Mouse (Mus musculus) heart, embryonic 16.5 days (tissue): ENCODE measurements around the gene Syt1. TPM values are rescaled to one million over a fixed set of nuclear protein-coding genes. Genes with fewer than 3 reads are reported as not detected.

Source experiments
- ATAC-seq: fragments of 200-750 bp; cut with Nextera tagmentation; replicated peaks from 2 replicates; pipeline ENCODE4 v1.8.0; 2017; ENCODE audit warnings: moderate number of reproducible peaks; ENCODE audit not compliant: insufficient read depth, low FRiP score; ENCODE audit errors: extremely low read depth
- H3K27ac ChIP-seq: fragments of 300-500 bp; sonication (generic); 2 replicates; pipeline ENCODE4 v1.5.1; 2014; ENCODE audit warnings: mild to moderate bottlenecking, low read length, control low read depth, moderate library complexity
- H3K27me3 ChIP-seq: fragments of 300-500 bp; sonication (generic); 2 replicates; pipeline ENCODE4 v1.6.1; 2014; ENCODE audit warnings: low read length, mixed read lengths; ENCODE audit not compliant: control insufficient read depth, insufficient read depth
- H3K36me3 ChIP-seq: fragments of 300-500 bp; sonication (generic); 2 replicates; pipeline ENCODE4 v1.6.1; 2014; ENCODE audit not compliant: control insufficient read depth, insufficient read depth
- H3K4me1 ChIP-seq: fragments of 300-500 bp; sonication (generic); 2 replicates; pipeline ENCODE4 v1.6.1; 2014; ENCODE audit warnings: low read length, mixed read lengths; ENCODE audit not compliant: control insufficient read depth, insufficient read depth
- H3K4me2 ChIP-seq: fragments of 300-500 bp; sonication (generic); 2 replicates; pipeline ENCODE4 v1.6.1; 2014; ENCODE audit warnings: low read depth, mild to moderate bottlenecking, control low read depth, low read length
- H3K4me3 ChIP-seq: fragments of 300-500 bp; sonication (generic); 2 replicates; pipeline ENCODE4 v1.5.1; 2014; ENCODE audit warnings: mild to moderate bottlenecking, control low read depth, low read length
- H3K9ac ChIP-seq: fragments of 300-500 bp; sonication (generic); 2 replicates; pipeline ENCODE4 v1.6.1; 2014; ENCODE audit warnings: low read length, control low read depth
- H3K9me3 ChIP-seq: fragments of 300-500 bp; sonication (generic); replicated peaks from 2 replicates; pipeline ENCODE4 v1.6.1; 2016; ENCODE audit warnings: low read length; ENCODE audit not compliant: control insufficient read depth
- whole genome bisulfite sequencing: fragments of 180-500 bp; shearing (Covaris S2); extraction: QIAGEN DNeasy Blood & Tissue Kit; methylation state at CpG from one replicate; pipeline ENCODE4 v1.1.7; 2014; 5-methylcytosine and 5-hydroxymethylcytosine counted together
- polyA plus RNA-seq: library from polyadenylated mRNA; unstranded; fragments of >200 nt; fragmentation: Nextera tagmentation; extraction: Ambion mirVana; gene quantifications from 2 replicates; pipeline ENCODE4 v1.2.1, GENCODE M21; 2015

Syt1 gene
- polyA plus RNA-seq, 1 experiment from 2014 or later = 0.91 TPM

GRCm38 (mm10) chr10:108658300-108658699 is 352.5 kb downstream of the Syt1 start:
- no peaks in the 10 kb centered on the region for H3K4me1 ChIP-seq
- H3K27ac ChIP-seq = no peak overlapping the region
- H3K4me3 ChIP-seq = no peak overlapping the region
- ATAC-seq = no peak
- no peak overlapping the region for H3K9ac ChIP-seq
- no peaks in the 10 kb centered on the region for H3K9me3 ChIP-seq
- H3K4me2 ChIP-seq = no peak overlapping the region
- H3K36me3 ChIP-seq = no peaks in the 10 kb centered on the region
- WGBS = 61% methylated on average over 2 of the region's 2 CpGs
- H3K27me3 ChIP-seq = no peaks in the 10 kb centered on the region

GRCm38 (mm10) chr10:108657669-108658068 is 353.1 kb downstream of the Syt1 start:
- Histone ChIP-seq H3K27me3 (no peaks in the 10 kb centered on the region), H3K9ac (no peak overlapping the region), H3K9me3 (no peaks in the 10 kb centered on the region), H3K36me3 (no peaks in the 10 kb centered on the region), H3K27ac (no peak overlapping the region), H3K4me3 (no peak overlapping the region), H3K4me2 (no peak overlapping the region), H3K4me1 (0 out of 2 replicates have a peak, but pooled peaks cover 4% of the 10 kb centered on the region)
- ATAC-seq = no peak

- no peak overlapping the region for H3K4me3 ChIP-seq
- 49% methylated on average over 4 of the region's 4 CpGs for WGBS
- peaks cover 8% of the 10 kb centered on the region for H3K4me1 ChIP-seq
- ATAC-seq = no peak
- H3K4me2 ChIP-seq = no peak overlapping the region
- no peaks in the 10 kb centered on the region for H3K36me3 ChIP-seq
- H3K9ac ChIP-seq = no peak overlapping the region
- H3K27me3 ChIP-seq = no peaks in the 10 kb centered on the region
- H3K27ac ChIP-seq = no peak overlapping the region
- H3K9me3 ChIP-seq = no peaks in the 10 kb centered on the region
Measured at GRCm38 (mm10) chr10:108656898-108657297, 353.9 kb downstream of the Syt1 start.

GRCm38 (mm10) chr10:108655074-108655473 is 355.7 kb downstream of the Syt1 start:
- WGBS = 96% methylated on average over 11 of the region's 11 CpGs

GRCm38 (mm10) chr10:108652831-108653230 is 358.0 kb downstream of the Syt1 start:
- 40% methylated on average over 8 of the region's 8 CpGs for WGBS
- peak; percentile 18; the same call in 1 of the 2 replicates for ATAC-seq
- Histone ChIP-seq H3K9ac (no peak overlapping the region), H3K36me3 (no peaks in the 10 kb centered on the region), H3K27me3 (no peaks in the 10 kb centered on the region), H3K4me3 (no peak overlapping the region), H3K4me1 (peaks cover 14% of the 10 kb centered on the region), H3K27ac (no peak overlapping the region), H3K9me3 (no peaks in the 10 kb centered on the region), H3K4me2 (no peak overlapping the region)

More at GRCm38 (mm10) chr10:108655074-108655473, 355.7 kb downstream of the Syt1 start:
- Histone ChIP-seq H3K9me3 (no peaks in the 10 kb centered on the region), H3K9ac (no peak overlapping the region), H3K27me3 (no peaks in the 10 kb centered on the region), H3K4me3 (no peak overlapping the region), H3K4me1 (peaks cover 14% of the 10 kb centered on the region), H3K27ac (no peak overlapping the region), H3K4me2 (no peak overlapping the region), H3K36me3 (no peaks in the 10 kb centered on the region)
- ATAC-seq = no peak

- Histone ChIP-seq H3K4me3 (no peak overlapping the region), H3K27ac (no peak overlapping the region), H3K9me3 (no peaks in the 10 kb centered on the region), H3K4me1 (peaks cover 14% of the 10 kb centered on the region), H3K9ac (no peak overlapping the region), H3K36me3 (no peaks in the 10 kb centered on the region), H3K27me3 (no peaks in the 10 kb centered on the region), H3K4me2 (no peak overlapping the region)
- no peak for ATAC-seq
- WGBS = 51% methylated on average over 8 of the region's 8 CpGs
Measured at GRCm38 (mm10) chr10:108652066-108652465, 358.7 kb downstream of the Syt1 start.

GRCm38 (mm10) chr10:108649174-108649573 is 361.6 kb downstream of the Syt1 start:
- no peak for ATAC-seq
- peaks cover 14% of the 10 kb centered on the region for H3K4me1 ChIP-seq
- no peak overlapping the region for H3K4me2 ChIP-seq
- no peaks in the 10 kb centered on the region for H3K27me3 ChIP-seq
- no peak overlapping the region for H3K4me3 ChIP-seq
- H3K36me3 ChIP-seq = no peaks in the 10 kb centered on the region
- no peak overlapping the region for H3K9ac ChIP-seq
- H3K27ac ChIP-seq = no peak overlapping the region
- 74% methylated on average over 7 of the region's 7 CpGs for WGBS
- no peaks in the 10 kb centered on the region for H3K9me3 ChIP-seq

GRCm38 (mm10) chr10:108643915-108644314 is 366.9 kb downstream of the Syt1 start:
- H3K4me1 ChIP-seq = no peaks in the 10 kb centered on the region
- no peak for ATAC-seq
- H3K36me3 ChIP-seq = no peaks in the 10 kb centered on the region
- H3K4me3 ChIP-seq = no peak overlapping the region
- H3K27ac ChIP-seq = no peak overlapping the region
- no peaks in the 10 kb centered on the region for H3K9me3 ChIP-seq
- no peak overlapping the region for H3K9ac ChIP-seq
- 72% methylated on average over 5 of the region's 5 CpGs for WGBS
- no peak overlapping the region for H3K4me2 ChIP-seq
- H3K27me3 ChIP-seq = no peaks in the 10 kb centered on the region

GRCm38 (mm10) chr10:108638095-108638494 is 372.7 kb downstream of the Syt1 start:
- H3K27me3 ChIP-seq = no peaks in the 10 kb centered on the region
- no peaks in the 10 kb centered on the region for H3K4me1 ChIP-seq
- no peak overlapping the region for H3K4me3 ChIP-seq
- no peak for ATAC-seq
- no peak overlapping the region for H3K4me2 ChIP-seq
- no peak overlapping the region for H3K9ac ChIP-seq
- no peak overlapping the region for H3K27ac ChIP-seq
- H3K36me3 ChIP-seq = no peaks in the 10 kb centered on the region
- H3K9me3 ChIP-seq = no peaks in the 10 kb centered on the region
- WGBS = 33% methylated on average over 5 of the region's 5 CpGs

- Histone ChIP-seq H3K4me3 (no peak overlapping the region), H3K27me3 (no peaks in the 10 kb centered on the region), H3K4me2 (no peak overlapping the region), H3K27ac (no peak overlapping the region), H3K4me1 (no peaks in the 10 kb centered on the region), H3K9me3 (no peaks in the 10 kb centered on the region), H3K9ac (no peak overlapping the region), H3K36me3 (no peaks in the 10 kb centered on the region)
- WGBS = 91% methylated on average over 7 of the region's 7 CpGs
- no peak for ATAC-seq
Measured at GRCm38 (mm10) chr10:108636086-108636485, 374.7 kb downstream of the Syt1 start.
